Mouse (Mus musculus): ENCODE results near the gene Sh2d3c.

GRCm38 (mm10) chr2:32680961-32681650, 39.7 kb upstream of the Sh2d3c start:
- no peak for TF ChIP-seq POLR2A (IDR thresholded peaks at IDR 0.05; ENCODE audit: borderline replicate concordance, control insufficient read depth, low read depth, low read length)
- no peak for TF ChIP-seq CTCF (IDR thresholded peaks at IDR 0.05; ENCODE audit: control insufficient read depth, insufficient read depth, low read length)

Measured in bone marrow, adult 2 months (tissue).